Mouse (Mus musculus) heart, postnatal 25 days (tissue): ENCODE results near the gene Abraxas2. TPM values are rescaled to one million over a fixed set of nuclear protein-coding genes. Genes with fewer than 3 reads are reported as not detected.
A peak's percentile ranks its signal among the peaks of the same experiment; 100 is the strongest.

Experiments used
- DNase-seq: peaks from one replicate; pipeline ENCODE4 v3.0.0; 2022; ENCODE audit warnings: low spot score
- intact Hi-C: fragments of 180-260 bp; cut with DNase I; formaldehyde crosslinking; loops from one replicate; pipeline ENCODE4 v1.15.1; 2025
- total RNA-seq, 2 experiments: library from RNA; stranded (reverse); gene quantifications; 2 replicates each; pipeline ENCODE4 v1.2.3; 2021

Abraxas2 gene
- total RNA-seq, 2 experiments from 2014 or later = 21.0 to 21.4 TPM

DNA sequence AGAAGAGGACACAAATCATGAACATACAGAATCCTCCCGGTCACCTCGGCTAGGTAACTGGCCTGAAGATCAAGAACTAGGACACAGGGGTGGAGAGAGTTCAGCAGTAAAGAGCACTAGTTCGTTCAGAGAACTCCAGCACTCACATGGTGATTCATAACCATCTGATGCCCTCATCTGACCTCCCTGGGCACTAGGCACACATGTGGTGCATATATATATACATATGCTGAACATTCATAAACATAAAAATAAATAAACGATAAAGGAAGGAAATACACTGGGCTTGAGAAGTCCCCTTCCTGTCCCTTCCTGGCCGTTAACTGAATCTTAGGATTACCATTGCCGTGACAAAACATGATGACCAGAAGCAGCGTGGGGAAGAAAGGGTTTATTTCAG lies 33.8 kb downstream of the Abraxas2 start:
- DNase-seq = no peak
- intact Hi-C loops = no loop called here

GRCm38 (mm10) chr7:132893336-132893735 lies 34.3 kb downstream of the Abraxas2 start:
- intact Hi-C loops = no loop called here
- DNase-seq = no peak

GRCm38 (mm10) chr7:132894841-132895555 lies 36.0 kb downstream of the Abraxas2 start:
- intact Hi-C loops = no loop called here
- no peak for DNase-seq

DNA sequence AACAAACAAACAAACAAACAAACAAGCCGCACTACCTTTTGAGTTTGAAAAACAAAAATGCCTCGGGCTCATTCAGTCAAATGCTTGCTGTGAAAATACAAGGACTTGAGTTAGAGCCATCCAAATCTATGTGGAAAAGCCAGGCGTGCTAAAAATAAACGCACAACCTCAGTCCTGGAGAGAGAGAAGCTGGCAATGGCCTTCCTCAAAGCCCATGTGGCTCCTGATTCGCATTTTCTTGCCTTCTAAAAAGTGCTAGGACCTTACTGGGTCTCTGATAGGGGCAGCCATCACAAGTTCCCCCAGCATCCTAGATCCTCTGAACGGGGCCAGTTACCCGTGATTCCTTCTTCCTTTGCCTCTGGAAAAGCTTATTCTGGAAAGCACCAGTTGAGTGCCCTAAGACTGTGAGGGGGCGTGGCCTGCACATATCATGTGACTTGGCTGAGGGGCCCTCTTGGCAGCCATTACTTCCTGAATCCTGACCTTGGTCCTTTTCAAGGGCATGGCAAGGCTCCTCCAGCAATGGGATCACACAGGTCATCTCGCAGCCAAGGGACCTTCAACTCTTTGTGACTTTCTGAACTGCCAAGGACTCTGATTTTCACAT lies 37.3 kb downstream of the Abraxas2 start:
- no peak for DNase-seq

GRCm38 (mm10) chr7:132897258-132897657 lies 38.2 kb downstream of the Abraxas2 start:
- intact Hi-C loops = no loop called here
- DNase-seq = no peak

More for the DNA sequence above, 37.3 kb downstream of the Abraxas2 start:
- intact Hi-C loops = no loop called here

DNA sequence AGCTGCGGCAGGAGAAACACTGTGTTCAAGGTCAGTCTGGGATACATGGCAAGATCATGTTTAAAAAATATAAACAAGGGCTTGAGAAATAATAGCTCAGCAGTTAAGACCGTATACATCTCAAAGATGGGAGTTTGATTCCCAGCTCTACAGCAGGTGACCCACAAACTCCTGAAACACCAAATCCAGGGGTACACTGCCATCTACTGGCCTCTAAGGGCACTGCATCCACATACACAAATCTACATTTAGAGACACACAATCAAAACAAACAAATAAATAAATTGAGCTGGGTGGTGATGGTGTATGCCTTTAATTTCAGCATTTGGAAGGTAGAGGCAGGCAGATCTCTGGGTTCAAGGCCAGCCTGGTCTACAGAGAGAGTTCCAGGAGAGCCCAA lies 39.2 kb downstream of the Abraxas2 start:
- intact Hi-C loops = loop anchor here (2.0 kb wide), 1 partner anchor 243 kb away; no protein-coding TSS in a partner anchor
- no peak for DNase-seq

GRCm38 (mm10) chr7:132900826-132901531 lies 42.0 kb downstream of the Abraxas2 start:
- no peak for DNase-seq
- intact Hi-C loops = no loop called here

GRCm38 (mm10) chr7:132903796-132904195 lies 44.8 kb downstream of the Abraxas2 start:
- DNase-seq = no peak
- intact Hi-C loops = no loop called here

GRCm38 (mm10) chr7:132921971-132922370 lies 62.9 kb downstream of the Abraxas2 start:
- intact Hi-C loops = no loop called here
- DNase-seq = no peak

DNA sequence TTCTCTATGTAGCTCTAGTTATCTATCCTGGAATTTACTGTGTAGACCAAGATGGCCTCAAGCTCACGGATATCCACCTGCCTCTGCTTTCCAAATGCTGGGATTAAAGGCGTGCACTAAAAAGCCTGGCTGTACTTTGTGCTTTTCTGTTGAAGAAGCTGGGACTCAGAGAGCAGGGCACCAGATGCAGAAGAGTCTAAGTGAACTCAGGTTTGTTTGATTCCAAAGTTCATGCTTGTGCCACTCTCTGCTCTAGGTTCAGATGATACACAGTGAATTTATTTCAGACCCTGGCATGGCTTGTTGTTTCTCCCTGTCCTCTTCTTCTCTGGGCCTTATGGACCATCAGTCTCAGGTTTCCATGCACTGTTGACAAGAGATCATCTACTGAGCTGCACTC lies 66.2 kb downstream of the Abraxas2 start:
- intact Hi-C loops = no loop called here
- DNase-seq = no peak

- no peak for DNase-seq
- intact Hi-C loops = no loop called here
Observed at GRCm38 (mm10) chr7:132927201-132927600, 68.2 kb downstream of the Abraxas2 start.

DNA sequence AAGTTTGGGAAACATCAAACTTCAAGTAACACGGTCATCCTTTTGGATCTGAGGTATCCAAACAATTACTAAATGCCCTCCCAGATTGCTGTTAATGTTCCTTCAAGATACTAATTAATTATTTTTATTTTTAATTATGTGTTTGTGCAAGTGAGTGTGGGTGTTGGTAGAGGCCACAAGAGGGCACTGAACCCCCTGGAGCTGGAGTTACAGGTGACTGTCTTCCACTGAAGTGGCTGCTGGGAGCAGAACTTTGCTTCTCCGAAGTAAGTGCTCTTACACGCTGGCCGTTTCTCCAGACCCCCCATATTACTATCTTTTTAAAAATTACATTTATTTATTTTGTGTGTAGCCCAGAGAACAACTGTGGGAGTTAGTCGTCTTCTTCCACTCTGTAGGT lies 71.0 kb downstream of the Abraxas2 start:
- intact Hi-C loops = loop anchor here (5.0 kb wide), 2 partner anchors 37 to 72 kb away; no protein-coding TSS in a partner anchor
- no peak for DNase-seq

DNA sequence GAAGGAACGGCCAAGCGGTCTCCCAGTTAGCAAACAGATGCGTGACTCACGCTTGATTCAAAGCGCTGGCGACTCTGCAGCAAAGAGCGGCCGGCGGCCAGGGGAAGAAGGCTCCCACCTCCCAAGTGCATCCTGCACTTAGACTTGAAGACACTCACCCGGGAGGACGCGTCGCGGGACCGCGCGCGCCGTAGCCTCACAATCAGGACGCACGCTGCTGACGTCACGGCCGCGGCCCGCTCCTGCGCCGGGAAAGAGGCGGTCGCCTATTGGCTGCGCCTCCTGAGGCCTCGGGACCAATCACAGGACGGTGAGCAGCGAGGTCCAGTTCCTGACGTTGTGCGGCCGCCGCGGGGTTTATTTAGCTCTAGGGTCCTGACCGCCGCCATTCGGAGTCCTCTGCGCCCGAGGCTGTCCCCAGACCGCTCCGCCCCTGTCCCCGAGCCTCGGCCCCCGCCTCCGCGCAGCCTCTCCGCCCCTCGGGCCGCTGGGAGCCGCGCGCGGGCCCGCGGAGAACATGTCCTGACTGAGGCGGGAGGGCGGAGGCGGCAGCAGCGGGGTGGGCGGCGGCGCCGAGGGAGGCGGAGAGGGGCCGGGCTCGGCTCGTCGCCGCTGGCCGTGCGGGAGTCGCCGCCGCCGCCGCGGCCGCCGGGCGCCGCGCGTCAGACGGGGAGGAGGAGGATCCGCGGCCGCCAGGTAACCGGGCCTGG lies 72.0 kb downstream of the Abraxas2 start, which contains the start of gene Zranb1:
TSS of gene Zranb1 (plus strand) at position 293 of the 710 bp plus-strand sequence.
- intact Hi-C loops = loop anchor here (5.0 kb wide), 2 partner anchors 36 to 71 kb away; no protein-coding TSS in a partner anchor
- DNase-seq = peak; percentile 97

GRCm38 (mm10) chr7:132931560-132932351 lies 72.7 kb downstream of the Abraxas2 start:
- peak; percentile 29 for DNase-seq
- intact Hi-C loops = loop anchor here (5.0 kb wide), 2 partner anchors 36 to 71 kb away; no protein-coding TSS in a partner anchor

DNA sequence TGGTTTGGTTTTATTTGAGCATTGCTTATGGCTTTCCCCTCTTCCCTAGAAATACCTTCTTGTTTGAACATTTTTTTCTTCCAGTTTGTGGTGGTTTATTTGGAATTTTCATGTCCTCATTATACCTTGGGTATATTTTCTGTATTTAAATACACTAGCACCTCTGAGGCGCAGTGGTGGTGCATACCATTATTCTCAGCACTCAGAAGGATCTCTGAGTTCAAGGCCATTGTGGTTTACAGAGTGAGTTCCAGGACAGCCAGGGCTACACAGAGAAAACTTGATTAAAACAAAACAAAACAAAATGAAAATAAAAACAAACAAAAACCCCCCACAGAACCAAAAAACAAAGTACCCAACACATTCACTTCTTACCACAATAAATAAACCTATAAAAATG lies 74.3 kb downstream of the Abraxas2 start:
- intact Hi-C loops = loop anchor here (5.0 kb wide), 2 partner anchors 34 to 69 kb away; no protein-coding TSS in a partner anchor
- DNase-seq = no peak
